Mouse (Mus musculus) embryonic facial prominence, embryonic 13.5 days (tissue): ENCODE measurements around the gene Best1. TPM values are rescaled to one million over a fixed set of nuclear protein-coding genes. Genes with fewer than 3 reads are reported as not detected.
A peak's percentile ranks its signal among the peaks of the same experiment; 100 is the strongest.

Experiments
- ATAC-seq: fragments of 200-750 bp; cut with Nextera tagmentation; 2 replicates; pipeline ENCODE4 v1.8.0; 2017; ENCODE audit warnings: low read depth; ENCODE audit not compliant: insufficient number of reproducible peaks, insufficient read depth, low FRiP score, low TSS enrichment
- H3K27ac ChIP-seq: fragments of 300-500 bp; sonication (generic); 2 replicates; pipeline ENCODE4 v1.5.1; 2015; ENCODE audit warnings: moderate library complexity, mild to moderate bottlenecking, inconsistent platforms
- H3K27me3 ChIP-seq: fragments of 300-500 bp; sonication (generic); 2 replicates; pipeline ENCODE4 v1.6.1; 2015; ENCODE audit warnings: mild to moderate bottlenecking, inconsistent platforms
- H3K36me3 ChIP-seq: fragments of 300-500 bp; sonication (generic); 2 replicates; pipeline ENCODE4 v1.6.1; 2015; ENCODE audit warnings: mild to moderate bottlenecking, inconsistent platforms
- H3K4me1 ChIP-seq: fragments of 300-500 bp; sonication (generic); 2 replicates; pipeline ENCODE4 v1.6.1; 2015; ENCODE audit warnings: inconsistent platforms
- H3K4me2 ChIP-seq: fragments of 300-500 bp; sonication (generic); 2 replicates; pipeline ENCODE4 v1.6.1; 2015; ENCODE audit warnings: moderate library complexity, mild to moderate bottlenecking, inconsistent platforms
- H3K4me3 ChIP-seq: fragments of 300-500 bp; sonication (generic); 2 replicates; pipeline ENCODE4 v1.5.1; 2015; ENCODE audit warnings: mild to moderate bottlenecking, inconsistent platforms
- H3K9ac ChIP-seq: fragments of 300-500 bp; sonication (generic); 2 replicates; pipeline ENCODE4 v1.6.1; 2015; ENCODE audit warnings: mild to moderate bottlenecking, inconsistent platforms
- H3K9me3 ChIP-seq: fragments of 300-500 bp; sonication (generic); 2 replicates; pipeline ENCODE4 v1.6.1; 2016; ENCODE audit warnings: inconsistent platforms
- WGBS: fragments of 180-500 bp; shearing (Covaris S2); methylation state at CpG from one replicate; pipeline ENCODE4 v1.1.7; 2015; ENCODE audit warnings: mixed read lengths; 5-methylcytosine and 5-hydroxymethylcytosine counted together
- polyA plus RNA-seq: library from polyadenylated mRNA; unstranded; fragments of >200 nt; fragmentation: Nextera tagmentation; extraction: Ambion mirVana; gene quantifications from 2 replicates; pipeline ENCODE4 v1.2.1, GENCODE M21; 2015

The Best1 gene
- polyA plus RNA-seq = 0.73 and 0.98 TPM in 2 replicates

GRCm38 (mm10) chr19:10001206-10001969 is at the start of gene Best1, which contains the start of gene Rab3il1:
TSS of gene Best1 (minus strand) at chr19:10001633.
TSS of gene Rab3il1 (plus strand) at chr19:10001669.
- ATAC-seq = no peak
- no peaks in the 10 kb centered on the region for H3K27me3 ChIP-seq
- no peak within 1 kb of the TSS for H3K4me2 ChIP-seq
- H3K9ac ChIP-seq = no peak within 1 kb of the TSS
- H3K4me1 ChIP-seq = no peaks in the 10 kb centered on the region
- H3K27ac ChIP-seq = no peak within 1 kb of the TSS
- WGBS = 73% methylated on average over 7 of the region's 7 CpGs
- H3K4me3 ChIP-seq = no peak within 1 kb of the TSS
- H3K9me3 ChIP-seq = 0 out of 2 replicates have a peak, but pooled peaks cover 3% of the 10 kb centered on the region
- H3K36me3 ChIP-seq = no peaks in the 10 kb centered on the region

GRCm38 (mm10) chr19:10050438-10050837 is 49.0 kb upstream of the Best1 start:
- no peak for ATAC-seq
- Histone ChIP-seq H3K27ac (no peak overlapping the region), H3K27me3 (no peaks in the 10 kb centered on the region), H3K36me3 (peaks cover 14% of the 10 kb centered on the region), H3K4me1 (no peaks in the 10 kb centered on the region), H3K9me3 (no peaks in the 10 kb centered on the region), H3K4me3 (no peak overlapping the region), H3K9ac (no peak overlapping the region), H3K4me2 (no peak overlapping the region)
- 79% methylated on average over 2 of the region's 2 CpGs for WGBS

- Histone ChIP-seq H3K27ac (no peak overlapping the region), H3K9me3 (no peaks in the 10 kb centered on the region), H3K36me3 (peaks cover 11% of the 10 kb centered on the region; the same call in 1 of the 2 replicates), H3K9ac (no peak overlapping the region), H3K4me2 (no peak overlapping the region), H3K27me3 (no peaks in the 10 kb centered on the region), H3K4me1 (no peaks in the 10 kb centered on the region), H3K4me3 (no peak overlapping the region)
- no peak for ATAC-seq
These were observed 48.1 kb upstream of the Best1 start for GRCm38 (mm10) chr19:10049533-10049932.

DNA sequence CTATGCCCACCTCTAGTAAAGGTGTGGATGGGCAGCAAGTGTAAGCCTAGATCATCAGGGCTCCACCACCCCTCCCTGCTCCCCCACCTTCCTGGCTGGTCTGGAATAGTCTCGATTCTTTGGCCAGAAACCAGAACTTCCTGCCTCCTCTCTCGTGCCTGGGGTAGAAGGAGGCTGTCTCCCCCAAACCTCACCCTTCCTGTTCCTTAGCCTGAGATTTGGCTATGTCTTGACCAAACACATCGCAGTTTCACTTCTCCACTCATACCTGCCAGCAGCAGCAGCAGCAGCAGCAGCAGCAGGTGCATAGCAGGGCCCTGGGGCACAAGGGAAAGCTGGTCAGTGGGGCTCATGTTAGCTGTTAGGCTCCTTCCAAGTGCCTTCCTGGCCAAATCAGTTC is 45.5 kb upstream of the Best1 start:
- Histone ChIP-seq H3K27ac (no peak overlapping the region), H3K4me2 (no peak overlapping the region), H3K4me1 (peaks cover 15% of the 10 kb centered on the region), H3K36me3 (no peaks in the 10 kb centered on the region), H3K27me3 (no peaks in the 10 kb centered on the region; the same call in 1 of the 2 replicates), H3K9ac (no peak overlapping the region), H3K4me3 (no peak overlapping the region), H3K9me3 (no peaks in the 10 kb centered on the region)
- ATAC-seq = no peak
- WGBS = 42% methylated on average over 3 of the region's 3 CpGs

GRCm38 (mm10) chr19:10046346-10046745 is 44.9 kb upstream of the Best1 start:
- peaks cover 17% of the 10 kb centered on the region for H3K4me1 ChIP-seq
- 71% methylated on average over 4 of the region's 4 CpGs for WGBS
- ATAC-seq = no peak

GRCm38 (mm10) chr19:10045707-10046106 is 44.3 kb upstream of the Best1 start:
- ATAC-seq = no peak
- H3K9me3 ChIP-seq = no peaks in the 10 kb centered on the region
- peaks cover 21% of the 10 kb centered on the region for H3K4me1 ChIP-seq
- H3K4me2 ChIP-seq = no peak overlapping the region
- H3K36me3 ChIP-seq = no peaks in the 10 kb centered on the region
- WGBS = 68% methylated on average over 2 of the region's 2 CpGs
- H3K27ac ChIP-seq = no peak overlapping the region
- H3K27me3 ChIP-seq = no peaks in the 10 kb centered on the region; the same call in 1 of the 2 replicates
- no peak overlapping the region for H3K4me3 ChIP-seq
- no peak overlapping the region for H3K9ac ChIP-seq

More at GRCm38 (mm10) chr19:10046346-10046745, 44.9 kb upstream of the Best1 start:
- no peaks in the 10 kb centered on the region; the same call in 1 of the 2 replicates for H3K27me3 ChIP-seq
- H3K36me3 ChIP-seq = no peaks in the 10 kb centered on the region
- H3K4me2 ChIP-seq = no peak overlapping the region
- H3K9ac ChIP-seq = no peak overlapping the region
- H3K27ac ChIP-seq = no peak overlapping the region
- H3K4me3 ChIP-seq = no peak overlapping the region
- no peaks in the 10 kb centered on the region for H3K9me3 ChIP-seq

DNA sequence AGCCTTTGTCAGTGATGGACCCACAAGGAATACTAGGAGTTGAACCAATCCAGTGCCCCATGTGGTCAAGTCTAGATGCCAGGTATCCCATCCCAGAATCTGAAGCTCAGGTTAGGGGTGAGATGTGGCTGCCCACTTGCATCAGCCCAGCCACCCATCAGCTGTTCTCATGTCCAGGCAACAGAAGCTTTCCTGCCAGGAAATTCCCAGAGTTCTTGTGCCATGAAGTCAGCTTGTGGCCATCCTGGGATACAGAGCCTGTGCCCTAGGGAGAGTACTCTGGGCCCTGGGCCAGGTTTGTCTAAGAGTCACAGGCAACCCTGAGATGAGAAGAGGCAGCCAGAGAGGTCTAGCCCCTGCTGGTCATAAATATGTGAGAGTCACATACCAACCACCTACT is 42.2 kb upstream of the Best1 start:
- ATAC-seq = no peak
- Histone ChIP-seq H3K27me3 (no peaks in the 10 kb centered on the region; the same call in 1 of the 2 replicates), H3K4me3 (no peak overlapping the region), H3K9me3 (no peaks in the 10 kb centered on the region), H3K9ac (no peak overlapping the region), H3K4me1 (peaks cover 31% of the 10 kb centered on the region), H3K27ac (no peak overlapping the region), H3K36me3 (no peaks in the 10 kb centered on the region), H3K4me2 (no peak overlapping the region)

- Histone ChIP-seq H3K27ac (no peak overlapping the region), H3K4me1 (peaks cover 34% of the 10 kb centered on the region), H3K36me3 (no peaks in the 10 kb centered on the region), H3K4me3 (no peak overlapping the region), H3K27me3 (no peaks in the 10 kb centered on the region; the same call in 1 of the 2 replicates), H3K9ac (no peak overlapping the region; the same call in 1 of the 2 replicates), H3K4me2 (peak overlapping the region; percentile 99), H3K9me3 (no peaks in the 10 kb centered on the region)
- no peak for ATAC-seq
- 78% methylated on average over 4 of the region's 4 CpGs for WGBS
These were observed 41.4 kb upstream of the Best1 start for GRCm38 (mm10) chr19:10042816-10043215.

DNA sequence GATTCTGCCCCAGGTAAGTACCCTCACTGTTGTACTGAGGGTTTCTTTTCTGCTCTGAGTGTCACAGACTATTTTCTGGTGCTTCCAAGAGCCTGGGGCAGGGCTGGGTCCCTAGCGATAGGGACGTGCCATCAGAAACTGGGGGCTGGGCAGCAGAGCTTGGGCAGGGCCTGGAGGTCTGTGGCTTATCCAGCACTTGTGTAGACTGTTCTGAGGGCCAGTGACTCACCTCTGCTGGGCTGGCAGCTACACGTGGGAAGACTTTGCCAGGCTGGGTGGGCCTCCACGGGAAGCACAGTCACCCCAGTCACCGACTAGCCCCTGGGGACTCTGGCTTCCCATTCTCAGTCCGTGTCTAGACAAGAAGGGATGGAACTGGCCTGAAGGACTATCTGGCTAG is 40.8 kb upstream of the Best1 start:
- no peak for ATAC-seq
- Histone ChIP-seq H3K27ac (no peak overlapping the region), H3K4me1 (peaks cover 34% of the 10 kb centered on the region), H3K4me2 (peak overlapping the region; percentile 99), H3K9ac (peak overlapping the region; percentile 80), H3K36me3 (no peaks in the 10 kb centered on the region), H3K27me3 (no peaks in the 10 kb centered on the region; the same call in 1 of the 2 replicates), H3K9me3 (no peaks in the 10 kb centered on the region), H3K4me3 (peak overlapping the region; percentile 69)
- 44% methylated on average over 6 of the region's 6 CpGs for WGBS

DNA sequence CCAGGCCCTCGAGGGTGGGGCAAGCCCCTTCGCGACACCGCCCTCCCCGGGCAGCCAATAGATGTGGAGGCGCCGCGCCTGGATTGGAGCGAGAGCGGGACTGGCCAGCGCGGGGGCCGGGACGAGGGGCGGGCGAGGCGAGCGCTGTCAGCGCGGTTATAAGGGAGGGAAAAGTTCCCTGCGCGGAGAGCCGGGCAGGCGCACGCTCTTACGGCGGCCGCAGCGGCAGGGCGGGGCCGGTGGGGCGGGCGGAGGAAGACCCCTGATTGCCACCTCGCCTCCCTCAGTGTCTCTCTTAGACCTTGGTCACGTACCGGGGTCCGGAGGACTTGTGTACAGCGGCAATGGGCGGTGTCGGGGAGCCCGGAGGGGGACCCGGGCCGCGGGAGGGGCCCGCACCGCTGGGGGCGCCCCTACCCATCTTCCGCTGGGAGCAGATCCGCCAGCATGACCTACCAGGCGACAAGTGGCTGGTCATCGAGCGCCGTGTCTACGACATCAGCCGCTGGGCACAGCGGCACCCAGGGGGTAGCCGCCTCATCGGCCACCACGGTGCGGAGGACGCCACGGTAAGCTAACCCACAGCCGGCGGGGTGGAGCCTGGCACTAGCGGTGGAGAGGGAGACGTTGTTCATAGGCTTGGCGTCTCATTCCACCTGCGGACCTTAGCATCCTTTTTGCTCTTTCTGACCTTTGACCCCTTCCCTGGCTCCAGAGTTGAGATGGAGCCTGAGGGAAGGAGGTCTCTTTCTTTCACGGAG is 40.1 kb upstream of the Best1 start, which contains the start of gene Fads3:
TSS of gene Fads3 (plus strand) at position 182 of the 761 bp plus-strand sequence.
- peak within 1 kb of the TSS; percentile 99 for H3K4me2 ChIP-seq
- no peaks in the 10 kb centered on the region for H3K9me3 ChIP-seq
- peak within 1 kb of the TSS; percentile 80 for H3K9ac ChIP-seq
- peaks cover 34% of the 10 kb centered on the region for H3K4me1 ChIP-seq
- peak; percentile 78 for ATAC-seq
- under 1% methylated on average over 66 of the region's 69 CpGs for WGBS
- H3K36me3 ChIP-seq = no peaks in the 10 kb centered on the region
- peak within 1 kb of the TSS; percentile 44; the same call in 1 of the 2 replicates for H3K27ac ChIP-seq
- H3K27me3 ChIP-seq = no peaks in the 10 kb centered on the region; the same call in 1 of the 2 replicates
- H3K4me3 ChIP-seq = peak within 1 kb of the TSS; percentile 69

DNA sequence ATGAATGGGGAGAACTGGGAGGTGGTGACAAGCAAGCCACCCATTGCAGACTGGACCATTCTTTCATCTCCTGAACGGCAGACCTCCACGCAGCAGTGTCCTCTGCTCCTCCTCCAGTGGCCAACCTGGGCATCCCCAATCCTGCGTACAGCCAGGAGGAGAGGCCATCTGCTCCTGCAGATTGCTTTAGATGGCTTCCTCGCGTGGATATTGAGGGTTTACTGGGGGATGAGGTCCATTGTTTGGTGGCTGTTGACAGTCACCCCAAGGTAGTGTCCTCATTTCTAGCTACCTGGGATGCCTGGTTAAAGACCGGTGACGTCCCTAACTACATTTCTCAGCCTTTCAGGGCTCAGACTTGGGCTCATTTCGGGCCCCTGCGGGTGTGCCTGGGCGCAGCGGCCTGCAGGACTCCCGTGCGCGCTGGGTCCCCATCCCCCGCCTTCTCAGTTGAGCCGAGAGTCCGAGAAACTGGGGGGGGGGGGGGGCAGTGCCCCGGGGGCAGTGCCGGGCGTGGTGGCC is 39.5 kb upstream of the Best1 start:
- no peak for ATAC-seq
- peaks cover 6% of the 10 kb centered on the region for H3K36me3 ChIP-seq
- no peaks in the 10 kb centered on the region; the same call in 1 of the 2 replicates for H3K27me3 ChIP-seq
- H3K4me1 ChIP-seq = peaks cover 34% of the 10 kb centered on the region
- no peaks in the 10 kb centered on the region for H3K9me3 ChIP-seq
- H3K27ac ChIP-seq = 0 out of 2 replicates have a peak overlapping the region, but pooled peaks have one; percentile 39
- H3K4me2 ChIP-seq = peak overlapping the region; percentile 99
- WGBS = 5% methylated on average over 19 of the region's 20 CpGs
- H3K4me3 ChIP-seq = peak overlapping the region; percentile 69
- H3K9ac ChIP-seq = peak overlapping the region; percentile 80
